Mouse (Mus musculus) heart, embryonic 13.5 days (tissue): ENCODE data around the gene Lce1m. TPM values are rescaled to one million over a fixed set of nuclear protein-coding genes. Genes with fewer than 3 reads are reported as not detected.

Source experiments
- ATAC-seq: fragments of 200-750 bp; cut with Nextera tagmentation; 2 replicates; pipeline ENCODE4 v1.8.0; 2017; ENCODE audit warnings: moderate TSS enrichment; ENCODE audit not compliant: insufficient number of reproducible peaks, low FRiP score, low TSS enrichment; ENCODE audit errors: extremely low read depth
- H3K27ac ChIP-seq: fragments of 300-500 bp; sonication (generic); replicated peaks from 2 replicates; pipeline ENCODE4 v1.5.1; 2015; ENCODE audit warnings: moderate library complexity, mild to moderate bottlenecking, inconsistent platforms
- H3K27me3 ChIP-seq: fragments of 300-500 bp; sonication (generic); replicated peaks from 2 replicates; pipeline ENCODE4 v1.6.1; 2015; ENCODE audit warnings: mild to moderate bottlenecking, inconsistent platforms
- H3K36me3 ChIP-seq: fragments of 300-500 bp; sonication (generic); 2 replicates; pipeline ENCODE4 v1.6.1; 2015; ENCODE audit warnings: mild to moderate bottlenecking, inconsistent platforms
- H3K4me1 ChIP-seq: fragments of 300-500 bp; sonication (generic); 2 replicates; pipeline ENCODE4 v1.6.1; 2015; ENCODE audit warnings: inconsistent platforms
- H3K4me2 ChIP-seq: fragments of 300-500 bp; sonication (generic); 2 replicates; pipeline ENCODE4 v1.6.1; 2015; ENCODE audit warnings: inconsistent platforms, mild to moderate bottlenecking, moderate library complexity
- H3K4me3 ChIP-seq: fragments of 300-500 bp; sonication (generic); 2 replicates; pipeline ENCODE4 v1.5.1; 2015; ENCODE audit warnings: moderate library complexity, mild to moderate bottlenecking, inconsistent platforms
- H3K9ac ChIP-seq: fragments of 300-500 bp; sonication (generic); 2 replicates; pipeline ENCODE4 v1.6.1; 2015; ENCODE audit warnings: inconsistent platforms, mild to moderate bottlenecking, moderate library complexity
- H3K9me3 ChIP-seq: fragments of 300-500 bp; sonication (generic); 2 replicates; pipeline ENCODE4 v1.6.1; 2016; ENCODE audit warnings: inconsistent platforms
- WGBS: fragments of 180-500 bp; shearing (Covaris S2); methylation state at CpG from one replicate; pipeline ENCODE4 v1.1.7; 2015; ENCODE audit warnings: mixed read lengths; 5-methylcytosine and 5-hydroxymethylcytosine counted together
- polyA plus RNA-seq: library from polyadenylated mRNA; unstranded; fragments of >200 nt; fragmentation: Nextera tagmentation; extraction: Ambion mirVana; gene quantifications from 2 replicates; pipeline ENCODE4 v1.2.1, GENCODE M21; 2015

Lce1m gene
- polyA plus RNA-seq, 1 experiment from 2014 or later: not detected

GRCm38 (mm10) chr3:93002843-93003242 is 16.0 kb downstream of the Lce1m start:
- no peaks in the 10 kb centered on the region for H3K9me3 ChIP-seq
- no peak overlapping the region for H3K4me2 ChIP-seq
- H3K4me3 ChIP-seq: no peak overlapping the region
- no peak overlapping the region for H3K9ac ChIP-seq
- no peaks in the 10 kb centered on the region for H3K36me3 ChIP-seq
- no peaks in the 10 kb centered on the region for H3K27me3 ChIP-seq
- H3K4me1 ChIP-seq: no peaks in the 10 kb centered on the region
- no peak for ATAC-seq
- no peak overlapping the region for H3K27ac ChIP-seq
- WGBS: 58% methylated on average over 4 of the region's 4 CpGs

GRCm38 (mm10) chr3:93000621-93001020 is 18.2 kb downstream of the Lce1m start:
- 56% methylated on average over 3 of the region's 3 CpGs for WGBS
- Histone ChIP-seq H3K27ac (no peak overlapping the region), H3K9me3 (no peaks in the 10 kb centered on the region), H3K4me2 (no peak overlapping the region), H3K4me1 (no peaks in the 10 kb centered on the region), H3K36me3 (no peaks in the 10 kb centered on the region), H3K4me3 (no peak overlapping the region), H3K9ac (no peak overlapping the region), H3K27me3 (no peaks in the 10 kb centered on the region)
- no peak for ATAC-seq

GRCm38 (mm10) chr3:92998691-92999090 is 20.2 kb downstream of the Lce1m start:
- Histone ChIP-seq H3K4me2 (no peak overlapping the region), H3K4me3 (no peak overlapping the region), H3K9me3 (no peaks in the 10 kb centered on the region), H3K4me1 (no peaks in the 10 kb centered on the region), H3K36me3 (no peaks in the 10 kb centered on the region), H3K27ac (no peak overlapping the region), H3K9ac (no peak overlapping the region), H3K27me3 (no peaks in the 10 kb centered on the region)
- 4% methylated on average over 7 of the region's 7 CpGs for WGBS
- ATAC-seq: no peak

DNA sequence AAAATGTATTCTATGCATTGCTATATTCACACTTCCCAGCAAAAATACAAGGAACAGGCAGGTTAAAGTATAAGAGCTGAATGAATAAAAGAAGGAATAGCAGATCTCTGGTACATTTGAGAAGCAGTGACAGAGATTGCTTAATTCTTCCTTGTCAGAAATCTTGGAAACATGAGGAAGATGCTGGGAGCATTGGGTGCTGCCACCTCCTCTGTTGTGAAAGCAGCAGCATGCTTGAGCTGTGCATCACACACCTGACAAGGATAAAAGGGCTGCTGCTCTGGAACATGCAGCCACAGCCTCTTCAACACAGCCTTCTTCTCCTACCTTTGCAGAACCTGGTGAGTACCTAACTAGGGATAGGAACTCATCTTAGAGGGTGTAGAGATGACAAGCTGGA is 26.9 kb downstream of the Lce1m start, which contains the start of gene Lce3f:
Gene Lce3f, plus strand, starts transcription at position 301 of the 400 bp plus-strand sequence.
- no peaks in the 10 kb centered on the region for H3K9me3 ChIP-seq
- no peak within 1 kb of the TSS for H3K4me3 ChIP-seq
- ATAC-seq: no peak
- H3K9ac ChIP-seq: no peak within 1 kb of the TSS
- no peaks in the 10 kb centered on the region for H3K36me3 ChIP-seq
- no peak within 1 kb of the TSS for H3K4me2 ChIP-seq
- H3K27ac ChIP-seq: no peak within 1 kb of the TSS
- H3K4me1 ChIP-seq: no peaks in the 10 kb centered on the region
- H3K27me3 ChIP-seq: no peaks in the 10 kb centered on the region

DNA sequence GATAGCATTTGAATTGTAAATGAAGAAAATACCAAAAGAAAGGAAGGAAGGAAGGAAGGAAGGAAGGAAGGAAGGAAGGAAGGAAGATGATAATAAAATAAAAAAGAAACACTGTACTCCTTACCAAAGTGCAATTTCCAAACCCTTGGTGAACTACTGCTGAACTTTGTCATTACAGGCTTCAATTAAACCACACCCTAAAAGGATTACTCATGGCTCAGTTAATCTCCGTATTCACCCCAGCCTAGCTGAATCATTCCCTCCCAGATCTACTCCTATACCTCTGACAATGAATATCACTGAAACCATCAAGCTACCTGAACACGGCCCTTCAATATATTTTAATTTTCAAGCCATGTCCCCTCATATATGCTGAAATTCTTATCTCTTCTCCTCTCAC is 40.4 kb downstream of the Lce1m start:
- H3K27me3 ChIP-seq: no peaks in the 10 kb centered on the region
- H3K36me3 ChIP-seq: no peaks in the 10 kb centered on the region
- WGBS: 59% methylated on average over 2 of the region's 2 CpGs
- H3K4me2 ChIP-seq: no peak overlapping the region
- no peaks in the 10 kb centered on the region for H3K9me3 ChIP-seq
- H3K4me3 ChIP-seq: no peak overlapping the region
- H3K9ac ChIP-seq: no peak overlapping the region
- no peak for ATAC-seq
- no peak overlapping the region for H3K27ac ChIP-seq
- no peaks in the 10 kb centered on the region for H3K4me1 ChIP-seq

Other genes with a start within 250 kb of the Lce1m start
- gene Lce1i, start 240.2 kb downstream of the Lce1m start, polyA plus RNA-seq: not detected in 2 replicates
- gene Lce1j, start 228.5 kb downstream of the Lce1m start, polyA plus RNA-seq: not detected in 2 replicates
- not detected in 2 replicates for gene Lce1k, start 211.2 kb downstream of the Lce1m start, polyA plus RNA-seq
- not detected in 2 replicates for gene Kprp, start 191.8 kb downstream of the Lce1m start, polyA plus RNA-seq
- gene Lce1l, start 167.8 kb downstream of the Lce1m start, polyA plus RNA-seq: not detected in 2 replicates
- gene 2310050C09Rik, start 148.8 kb downstream of the Lce1m start, polyA plus RNA-seq: not detected in 2 replicates
- not detected in 2 replicates for gene Lce3a, start 92.8 kb downstream of the Lce1m start, polyA plus RNA-seq
- gene Lce3b, start 86.1 kb downstream of the Lce1m start, polyA plus RNA-seq: not detected in 2 replicates
- not detected in 2 replicates for gene Lce3c, start 74.6 kb downstream of the Lce1m start, polyA plus RNA-seq
- not detected in 2 replicates for gene Lce3d, start 61.7 kb downstream of the Lce1m start, polyA plus RNA-seq
- not detected in 2 replicates for gene Lce3e, start 52.0 kb downstream of the Lce1m start, polyA plus RNA-seq
- not detected in 2 replicates for gene Lce3f, start 26.8 kb downstream of the Lce1m start, polyA plus RNA-seq
- gene Crct1, start 3.4 kb downstream of the Lce1m start, polyA plus RNA-seq: 0.43 TPM in 1 of 2 replicates, not detected in the other
- not detected in 2 replicates for gene Gm4858, start 49.8 kb upstream of the Lce1m start, polyA plus RNA-seq
- not detected in 2 replicates for gene Crnn, start 125.7 kb upstream of the Lce1m start, polyA plus RNA-seq
- gene Flg2, start 178.2 kb upstream of the Lce1m start, polyA plus RNA-seq: not detected in 2 replicates